Mouse (Mus musculus) skeletal muscle tissue, adult 2 months (tissue): ENCODE measurements around the gene Evc2.

ENCODE experiments used
- DNase-seq: peaks from one replicate; pipeline ENCODE4 v3.0.0-alpha.2; 2012; ENCODE audit warnings: low read depth, low spot score

Gene Evc2

GRCm38 (mm10) chr5:37472025-37472608 is 133.8 kb downstream of the Evc2 start:
- DNase-seq = no peak
